Mouse (Mus musculus) left cerebral cortex, adult 2 months (tissue): ENCODE results near the gene Orc6. TPM values are rescaled to one million over a fixed set of nuclear protein-coding genes. Genes with fewer than 3 reads are reported as not detected.

Experiments
- DNase-seq, 2 experiments: peaks; one replicate each; pipeline ENCODE4 v3.0.0; 2021 to 2022; ENCODE audit warnings: low spot score in 2 of 2, mixed read lengths in 1 of 2; ENCODE audit errors: extremely low spot score in 1 of 2
- H3K27ac ChIP-seq: fragments of 200-600 bp; 2 replicates; pipeline ENCODE4 v1.8.1; 2022
- H3K4me3 ChIP-seq: fragments of 200-600 bp; 2 replicates; pipeline ENCODE4 v1.8.1; 2022
- CTCF ChIP-seq: fragments of 200-600 bp; IDR thresholded peaks from 2 replicates; pipeline ENCODE4 v1.8.1; 2022; ENCODE audit warnings: antibody characterized with exemption, mild to moderate bottlenecking, moderate library complexity
- intact Hi-C: fragments of 180-260 bp; cut with DNase I; formaldehyde crosslinking; loops from one replicate; pipeline ENCODE4 v1.15.1; 2025
- long read RNA-seq, 2 experiments: library from polyadenylated mRNA; stranded (forward); transcript quantifications; one replicate each; pipeline ENCODE4 v2.0.0; 2021; ENCODE audit warnings: borderline mapping rate in 2 of 2
- total RNA-seq, 2 experiments: library from RNA; stranded (reverse); gene quantifications; 2 replicates each; pipeline ENCODE4 v1.2.3; 2021

The Orc6 gene
- total RNA-seq, result 10 to 100 TPM; 26.8 to 30.0 TPM
- long read RNA-seq, experiment 1, transcript Orc6-202 (6 exons, 1,466 nt), result major isoform, 5 of 13 reads
- long read RNA-seq, experiment 1, transcript Orc6-201 (7 exons, 1,287 nt), result major isoform, 5 of 13 reads
- long read RNA-seq, experiment 1, partial matches to known transcripts, result 0 of 13 reads
- long read RNA-seq, experiment 1, other reads (novel, unspliced or antisense), result 3 of 13 reads
- long read RNA-seq, experiment 2, partial matches to known transcripts, result 1 of 7 reads
- long read RNA-seq, experiment 2, other reads (novel, unspliced or antisense), result 0 of 7 reads

GRCm38 (mm10) chr8:85299434-85300077 is at the start of gene Orc6, which contains the start of gene Vps35:
Gene Orc6, plus strand, starts transcription at chr8:85299632.
Gene Vps35, minus strand, starts transcription at chr8:85299802.
- DNase-seq, result peak; percentile 94 to 95
- intact Hi-C loops, result loop anchor here (5.0 to 10.0 kb wide), 2 partner anchors 217 to 225 kb away; partner anchors contain the start of genes Man2b1, Wdr83 and Wdr83os
- no peak for TF ChIP-seq CTCF
- Histone ChIP-seq H3K27ac (peak within 1 kb of the TSS; percentile 100), H3K4me3 (peak within 1 kb of the TSS; percentile 88)

DNA sequence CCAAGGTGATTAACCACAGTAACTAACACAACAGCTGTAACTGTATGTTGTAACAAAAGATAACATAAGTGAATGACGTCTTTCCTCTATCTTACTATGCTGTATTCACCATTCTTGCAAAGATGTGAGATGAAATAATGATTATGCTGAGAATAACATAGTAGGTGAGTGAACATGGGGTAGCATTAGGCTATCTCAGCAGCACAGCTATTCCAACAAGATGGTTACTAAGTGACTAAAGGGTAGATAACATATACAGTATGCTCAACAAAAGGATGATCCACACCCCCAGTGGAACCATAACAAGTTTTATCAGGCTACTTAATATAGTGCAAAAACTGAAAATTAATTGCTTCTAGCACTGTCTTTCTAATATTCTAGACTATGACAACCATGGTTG is 12.6 kb upstream of the Orc6 start:
- Histone ChIP-seq H3K4me3 (no peak overlapping the region), H3K27ac (no peak overlapping the region)
- no peak for TF ChIP-seq CTCF
- intact Hi-C loops, result no loop called here
- DNase-seq, result no peak

- Histone ChIP-seq H3K4me3 (peak overlapping the region; percentile 88), H3K27ac (peak overlapping the region; percentile 100)
- intact Hi-C loops, result loop anchor here (5.0 kb wide), 1 partner anchor 217 kb away; the partner anchor contains the start of genes Man2b1, Wdr83 and Wdr83os
- DNase-seq, result no peak
- TF ChIP-seq CTCF, result no peak
These were observed 615 bp upstream of the Orc6 start for GRCm38 (mm10) chr8:85298600-85299433.

GRCm38 (mm10) chr8:85301941-85302340 is 2.5 kb downstream of the Orc6 start:
- no peak overlapping the region for H3K4me3 ChIP-seq
- TF ChIP-seq CTCF, result no peak
- intact Hi-C loops, result loop anchor here (10.0 kb wide), 1 partner anchor 223 kb away; no protein-coding TSS in a partner anchor

GRCm38 (mm10) chr8:85302931-85303330 is 3.5 kb downstream of the Orc6 start:
- no peak overlapping the region for H3K4me3 ChIP-seq
- intact Hi-C loops, result loop anchor here (10.0 kb wide), 1 partner anchor 222 kb away; no protein-coding TSS in a partner anchor
- no peak overlapping the region; the same call in 1 of the 2 replicates for H3K27ac ChIP-seq
- no peak for TF ChIP-seq CTCF
- no peak for DNase-seq

More at GRCm38 (mm10) chr8:85301941-85302340, 2.5 kb downstream of the Orc6 start:
- no peak overlapping the region for H3K27ac ChIP-seq
- no peak for DNase-seq

- no peak for TF ChIP-seq CTCF
- no peak for DNase-seq
- H3K4me3 ChIP-seq, result no peak overlapping the region
- H3K27ac ChIP-seq, result no peak overlapping the region; the same call in 1 of the 2 replicates
- intact Hi-C loops, result loop anchor here (10.0 kb wide), 1 partner anchor 221 kb away; no protein-coding TSS in a partner anchor
These were observed 4.1 kb downstream of the Orc6 start for GRCm38 (mm10) chr8:85303531-85303930.

- TF ChIP-seq CTCF, result no peak
- no peak for DNase-seq
- Histone ChIP-seq H3K27ac (no peak overlapping the region), H3K4me3 (no peak overlapping the region)
- intact Hi-C loops, result loop anchor here (10.0 kb wide), 1 partner anchor 216 kb away; no protein-coding TSS in a partner anchor
These were observed 9.1 kb downstream of the Orc6 start for GRCm38 (mm10) chr8:85308564-85308963.

DNA sequence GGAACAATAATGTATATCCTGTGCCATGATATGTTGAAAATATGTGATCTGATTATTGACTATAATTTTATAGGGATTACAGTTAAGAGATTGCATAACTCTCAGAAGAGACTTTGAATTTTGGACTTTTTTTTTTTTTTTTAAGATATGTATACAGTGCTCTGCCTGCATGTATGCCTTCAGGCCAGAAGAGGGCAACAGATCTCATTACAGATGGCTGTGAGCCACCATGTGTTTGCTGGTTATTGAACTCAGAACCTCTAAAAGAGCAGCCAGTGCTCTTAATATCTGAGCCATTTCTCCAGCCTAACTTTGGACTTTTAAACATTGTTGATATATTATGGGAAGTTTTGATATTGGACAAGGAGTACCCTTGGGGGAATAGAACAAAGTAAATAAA is 12.3 kb downstream of the Orc6 start:
- H3K4me3 ChIP-seq, result no peak overlapping the region
- peak; percentile 73 for TF ChIP-seq CTCF
- intact Hi-C loops, result loop anchor here (2.0 kb wide), 1 partner anchor 97 kb away; no protein-coding TSS in a partner anchor
- no peak for DNase-seq
- no peak overlapping the region for H3K27ac ChIP-seq

- intact Hi-C loops, result no loop called here
- DNase-seq, result no peak
- H3K27ac ChIP-seq, result no peak overlapping the region
- no peak for TF ChIP-seq CTCF
- no peak overlapping the region for H3K4me3 ChIP-seq
These were observed 13.6 kb downstream of the Orc6 start for GRCm38 (mm10) chr8:85313036-85313435.

DNA sequence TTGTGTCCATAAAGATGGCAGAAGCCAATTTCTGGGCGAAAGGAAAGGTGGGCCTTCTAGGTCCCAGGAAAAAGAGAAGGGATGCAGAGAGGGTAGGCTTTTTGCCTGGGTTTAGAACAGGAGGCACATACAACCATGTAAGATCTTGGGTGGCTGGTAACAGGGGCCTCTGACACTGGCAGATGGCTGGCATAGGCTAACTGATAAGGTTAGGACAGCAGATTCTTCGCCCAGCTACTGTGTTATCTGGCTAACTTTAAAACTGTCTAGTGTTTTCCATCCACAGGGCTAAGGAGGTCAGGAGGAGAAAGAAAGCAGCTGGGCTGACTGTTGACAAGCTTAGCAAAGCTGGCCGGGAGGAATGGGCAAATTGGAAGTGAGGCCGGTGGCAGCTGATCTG is 19.1 kb downstream of the Orc6 start:
- TF ChIP-seq CTCF, result no peak
- no peak for DNase-seq
- Histone ChIP-seq H3K4me3 (no peak overlapping the region), H3K27ac (no peak overlapping the region)
- intact Hi-C loops, result no loop called here

DNA sequence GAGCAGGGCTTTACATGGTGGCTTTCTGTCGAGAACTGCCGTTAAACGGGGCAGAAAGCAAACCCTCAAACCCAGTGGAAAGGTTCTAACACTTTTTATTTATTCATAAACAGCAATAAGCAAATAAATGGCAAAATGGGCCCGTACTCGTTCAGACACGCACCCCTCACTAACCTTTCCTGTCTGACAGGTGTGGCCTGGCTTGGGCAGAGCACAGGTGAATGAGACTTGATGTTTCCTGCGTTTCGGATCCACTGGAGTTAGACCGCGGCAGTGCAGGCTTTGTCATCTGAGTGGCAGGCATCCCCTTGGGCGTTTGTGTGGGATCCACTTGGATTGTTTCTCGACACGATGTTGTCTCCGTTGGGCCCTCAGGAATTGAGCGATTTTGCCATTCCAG is 22.5 kb downstream of the Orc6 start:
- DNase-seq, result no peak
- TF ChIP-seq CTCF, result no peak
- no peak overlapping the region for H3K27ac ChIP-seq
- no peak overlapping the region for H3K4me3 ChIP-seq
- intact Hi-C loops, result no loop called here

DNA sequence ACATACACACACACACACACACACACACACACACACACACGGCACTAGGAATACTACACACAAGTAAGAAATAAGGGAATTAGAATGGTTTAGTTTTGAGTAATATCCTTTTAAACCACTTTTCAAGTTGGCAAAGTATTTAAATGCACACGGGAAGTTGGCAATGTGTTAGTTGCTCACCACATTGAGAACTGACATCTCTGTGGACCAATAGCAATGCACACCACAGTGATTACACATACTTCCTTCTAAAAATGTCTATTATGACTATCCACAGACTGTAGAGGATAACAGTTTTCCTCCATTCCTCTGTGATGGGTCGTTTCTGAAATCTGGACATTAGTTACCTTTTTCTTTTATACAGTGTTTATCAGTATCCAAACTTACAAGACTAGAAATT is 23.7 kb downstream of the Orc6 start:
- Histone ChIP-seq H3K27ac (no peak overlapping the region), H3K4me3 (no peak overlapping the region)
- intact Hi-C loops, result no loop called here
- DNase-seq, result no peak
- no peak for TF ChIP-seq CTCF
